Mouse (Mus musculus) 3T3-L1 (cell line): ENCODE measurements around the gene Slc35f6.

Experiments used
- DNase-seq: peaks from one replicate; pipeline ENCODE4 v3.0.0-alpha.2; 2015; ENCODE audit warnings: low read depth, low spot score

The Slc35f6 gene

GRCm38 (mm10) chr5:30621211-30621790, 26.4 kb upstream of the Slc35f6 start:
- no peak for DNase-seq

GRCm38 (mm10) chr5:30621844-30622176, 25.9 kb upstream of the Slc35f6 start:
- no peak for DNase-seq

- no peak for DNase-seq
These were observed 25.4 kb upstream of the Slc35f6 start for GRCm38 (mm10) chr5:30622177-30622840.

- DNase-seq = no peak
These were observed 24.9 kb upstream of the Slc35f6 start for GRCm38 (mm10) chr5:30622841-30623185.

GRCm38 (mm10) chr5:30623380-30623779, 24.4 kb upstream of the Slc35f6 start:
- DNase-seq = no peak

GRCm38 (mm10) chr5:30624311-30624710, 23.4 kb upstream of the Slc35f6 start:
- DNase-seq = no peak

- no peak for DNase-seq
These were observed 22.8 kb upstream of the Slc35f6 start for GRCm38 (mm10) chr5:30624908-30625307.

- no peak for DNase-seq
These were observed 22.4 kb upstream of the Slc35f6 start for GRCm38 (mm10) chr5:30625379-30625778.

- DNase-seq = peak; percentile 76
These were observed 21.2 kb upstream of the Slc35f6 start for GRCm38 (mm10) chr5:30626331-30627105.

GRCm38 (mm10) chr5:30628511-30628910, 19.2 kb upstream of the Slc35f6 start:
- no peak for DNase-seq

GRCm38 (mm10) chr5:30630401-30630800, 17.3 kb upstream of the Slc35f6 start:
- no peak for DNase-seq

GRCm38 (mm10) chr5:30632134-30632533, 15.6 kb upstream of the Slc35f6 start:
- DNase-seq = no peak

GRCm38 (mm10) chr5:30636994-30637393, 10.7 kb upstream of the Slc35f6 start:
- no peak for DNase-seq

- peak; percentile 88 for DNase-seq
These were observed 9.7 kb upstream of the Slc35f6 start for GRCm38 (mm10) chr5:30638041-30638440.

- peak; percentile 39 for DNase-seq
These were observed 4.1 kb upstream of the Slc35f6 start for GRCm38 (mm10) chr5:30643477-30644179.

- no peak for DNase-seq
These were observed 1.7 kb upstream of the Slc35f6 start for GRCm38 (mm10) chr5:30646036-30646435.

- DNase-seq = no peak
These were observed 337 bp upstream of the Slc35f6 start for GRCm38 (mm10) chr5:30647396-30647795.

GRCm38 (mm10) chr5:30649558-30649957, 1.8 kb downstream of the Slc35f6 start:
- no peak for DNase-seq

- DNase-seq = peak; percentile 39
These were observed 3.0 kb downstream of the Slc35f6 start for GRCm38 (mm10) chr5:30650756-30651155.

- DNase-seq = peak; percentile 79
These were observed 3.8 kb downstream of the Slc35f6 start for GRCm38 (mm10) chr5:30651554-30651953.

- no peak for DNase-seq
These were observed 5.5 kb downstream of the Slc35f6 start for GRCm38 (mm10) chr5:30653246-30653645.

- DNase-seq = no peak
These were observed 7.3 kb downstream of the Slc35f6 start for GRCm38 (mm10) chr5:30655042-30655441.
